17 mouse cellular contexts compared by ENCODE assay signal in genomic region chr11:94986435-94986834, GRCm38 (mm10). TPM values are rescaled to one million over a fixed set of nuclear protein-coding genes. Genes with fewer than 3 reads are reported as not detected.
"Had no signal": no experiment of that assay in that cellular context is flagged by ENCODE, and none has a peak within 500 bp of the region (broad histone marks: within the 10 kb centered on the region; RNA-seq: fewer than 3 reads in every experiment).

No protein-coding gene starts in this region.

- ATAC-seq: liver, postnatal 0 days had no signal

- H3K4me3 ChIP-seq: kidney, embryonic 15.5 days; limb, embryonic 12.5 days; liver, embryonic 13.5 days; lung, embryonic 15.5 days; megakaryocyte, embryonic 14.5 days; midbrain, embryonic 12.5 days had no signal

- H3K27ac ChIP-seq: kidney, embryonic 15.5 days; limb, embryonic 12.5 days; lung, embryonic 15.5 days; macrophage; midbrain, embryonic 12.5 days had no signal

- H3K4me2 ChIP-seq: kidney, embryonic 15.5 days; limb, embryonic 12.5 days; liver, embryonic 13.5 days; lung, embryonic 15.5 days; midbrain, embryonic 12.5 days had no signal

- H3K36me3 ChIP-seq: kidney, embryonic 15.5 days; limb, embryonic 12.5 days; liver, embryonic 13.5 days; lung, embryonic 15.5 days; midbrain, embryonic 12.5 days had no signal

- H3K9ac ChIP-seq: kidney, embryonic 15.5 days; limb, embryonic 12.5 days; liver, embryonic 13.5 days; liver, postnatal 0 days; lung, embryonic 15.5 days; midbrain, embryonic 12.5 days had no signal

- H3K9me3 ChIP-seq: kidney, embryonic 15.5 days; limb, embryonic 12.5 days; liver, embryonic 13.5 days; lung, embryonic 15.5 days; megakaryocyte, embryonic 14.5 days; midbrain, embryonic 12.5 days had no signal

- H3K27me3 ChIP-seq: kidney, embryonic 15.5 days; limb, embryonic 12.5 days; liver, embryonic 13.5 days; lung, embryonic 15.5 days; megakaryocyte, embryonic 14.5 days; midbrain, embryonic 12.5 days had no signal

- DNase-seq: kidney, adult 2 months; kidney, postnatal 14 days; layer of hippocampus, postnatal 36 days; liver; liver, embryonic 13.5 days; liver, postnatal 0 days; lung, postnatal 14 days; right cerebral cortex, postnatal 14 days had no signal

RNA-seq across cellular contexts. Expression of gene Sgca, which starts 10.3 kb away (rescaled TPM):
- polyA plus RNA-seq: macrophage; midbrain, embryonic 12.5 days; neural tube, embryonic 14.5 days had no signal

RNA-seq across cellular contexts. Expression of gene Hils1, which starts 19.0 kb away (rescaled TPM):
- polyA plus RNA-seq: kidney, adult 2 months; kidney, embryonic 15.5 days; large intestine, adult 2 months; limb, embryonic 12.5 days; liver, embryonic 13.5 days; liver, postnatal 0 days; lung, embryonic 15.5 days; macrophage; midbrain, embryonic 12.5 days; midbrain, postnatal 0 days; neural tube, embryonic 14.5 days had no signal
